Mouse (Mus musculus) intestine, embryonic 14.5 days (tissue): ENCODE measurements around the gene A030005K14Rik. TPM values are rescaled to one million over a fixed set of nuclear protein-coding genes. Genes with fewer than 3 reads are reported as not detected.

ENCODE experiments used
- ATAC-seq: fragments of 200-750 bp; cut with Nextera tagmentation; replicated peaks from 2 replicates; pipeline ENCODE4 v1.8.0; 2017; ENCODE audit warnings: low read depth, moderate number of reproducible peaks, moderate TSS enrichment, moderate library complexity; ENCODE audit not compliant: low FRiP score, low TSS enrichment
- DNase-seq: peaks from one replicate; pipeline ENCODE4 v3.0.0-alpha.2; 2018; ENCODE audit warnings: low spot score
- H3K27ac ChIP-seq: fragments of 300-500 bp; sonication (generic); 2 replicates; pipeline ENCODE4 v1.5.1; 2014; ENCODE audit warnings: low read depth, mild to moderate bottlenecking, control low read depth
- H3K27me3 ChIP-seq: fragments of 300-500 bp; sonication (generic); replicated peaks from 2 replicates; pipeline ENCODE4 v1.6.1; 2014; ENCODE audit warnings: low read length, control low read depth; ENCODE audit not compliant: control insufficient read depth, insufficient read depth
- H3K36me3 ChIP-seq: fragments of 300-500 bp; sonication (generic); 2 replicates; pipeline ENCODE4 v1.6.1; 2014; ENCODE audit warnings: low read length, control low read depth; ENCODE audit not compliant: control insufficient read depth, insufficient read depth
- H3K4me1 ChIP-seq: fragments of 300-500 bp; sonication (generic); replicated peaks from 2 replicates; pipeline ENCODE4 v1.6.1; 2014; ENCODE audit warnings: low read length, control low read depth, mixed read lengths; ENCODE audit not compliant: control insufficient read depth, insufficient read depth
- H3K4me2 ChIP-seq: fragments of 300-500 bp; sonication (generic); 2 replicates; pipeline ENCODE4 v1.6.1; 2014; ENCODE audit warnings: low read length
- H3K4me3 ChIP-seq: fragments of 300-500 bp; sonication (generic); 2 replicates; pipeline ENCODE4 v1.5.1; 2014; ENCODE audit warnings: low read depth, low read length, control low read depth, mixed read lengths
- H3K9ac ChIP-seq: fragments of 300-500 bp; sonication (generic); 2 replicates; pipeline ENCODE4 v1.6.1; 2014; ENCODE audit warnings: mild to moderate bottlenecking, low read length
- H3K9me3 ChIP-seq: fragments of 300-500 bp; sonication (generic); 2 replicates; pipeline ENCODE4 v1.6.1; 2016; ENCODE audit warnings: low read length, control low read depth; ENCODE audit not compliant: control insufficient read depth
- WGBS: fragments of 180-500 bp; shearing (Covaris S2); extraction: QIAGEN DNeasy Blood & Tissue Kit; methylation state at CpG from one replicate; pipeline ENCODE4 v1.1.7; 2014; 5-methylcytosine and 5-hydroxymethylcytosine counted together
- polyA plus RNA-seq: library from polyadenylated mRNA; unstranded; fragments of >200 nt; fragmentation: Nextera tagmentation; extraction: Ambion mirVana; gene quantifications from 2 replicates; pipeline ENCODE4 v1.2.1, GENCODE M21; 2014

The A030005K14Rik gene
- polyA plus RNA-seq, 1 experiment from 2014 or later, result not detected

GRCm38 (mm10) chr1:83077016-83077415 is 17.8 kb upstream of the A030005K14Rik start:
- no peak for DNase-seq
- WGBS, result 75% methylated on average over 6 of the region's 6 CpGs
- no peaks in the 10 kb centered on the region for H3K36me3 ChIP-seq
- no peak overlapping the region for H3K27ac ChIP-seq
- H3K4me2 ChIP-seq, result no peak overlapping the region
- no peaks in the 10 kb centered on the region for H3K27me3 ChIP-seq
- no peak overlapping the region for H3K9ac ChIP-seq
- ATAC-seq, result no peak
- H3K9me3 ChIP-seq, result no peaks in the 10 kb centered on the region
- no peaks in the 10 kb centered on the region for H3K4me1 ChIP-seq
- H3K4me3 ChIP-seq, result no peak overlapping the region

GRCm38 (mm10) chr1:83076190-83076917 is 17.2 kb upstream of the A030005K14Rik start:
- peak overlapping the region; percentile 37 for H3K4me2 ChIP-seq
- no peaks in the 10 kb centered on the region for H3K4me1 ChIP-seq
- ATAC-seq, result peak; percentile 62; the same call in 1 of the 2 replicates
- H3K9me3 ChIP-seq, result no peaks in the 10 kb centered on the region
- H3K4me3 ChIP-seq, result peak overlapping the region; percentile 12; the same call in 1 of the 2 replicates
- H3K36me3 ChIP-seq, result no peaks in the 10 kb centered on the region
- peak; percentile 70 for DNase-seq
- 48% methylated on average over 11 of the region's 11 CpGs for WGBS
- no peak overlapping the region for H3K9ac ChIP-seq
- H3K27me3 ChIP-seq, result no peaks in the 10 kb centered on the region
- H3K27ac ChIP-seq, result no peak overlapping the region

GRCm38 (mm10) chr1:83075526-83076189 is 16.5 kb upstream of the A030005K14Rik start:
- Histone ChIP-seq H3K9me3 (no peaks in the 10 kb centered on the region), H3K9ac (no peak overlapping the region), H3K4me2 (peak overlapping the region; percentile 37), H3K4me3 (peak overlapping the region; percentile 12; the same call in 1 of the 2 replicates), H3K27me3 (no peaks in the 10 kb centered on the region), H3K27ac (no peak overlapping the region), H3K4me1 (no peaks in the 10 kb centered on the region), H3K36me3 (no peaks in the 10 kb centered on the region)
- DNase-seq (peak; percentile 47), ATAC-seq (0 out of 2 replicates have a peak, but pooled peaks have one; percentile 11)
- WGBS, result 37% methylated on average over 15 of the region's 15 CpGs

GRCm38 (mm10) chr1:83067205-83067604 is 8.0 kb upstream of the A030005K14Rik start:
- H3K9ac ChIP-seq, result no peak overlapping the region
- no peaks in the 10 kb centered on the region for H3K9me3 ChIP-seq
- no peak overlapping the region for H3K4me3 ChIP-seq
- H3K4me2 ChIP-seq, result no peak overlapping the region
- no peaks in the 10 kb centered on the region for H3K4me1 ChIP-seq
- DNase-seq (no peak), ATAC-seq (no peak)
- no peaks in the 10 kb centered on the region for H3K36me3 ChIP-seq
- no peak overlapping the region for H3K27ac ChIP-seq
- WGBS, result 90% methylated on average over 10 of the region's 10 CpGs
- no peaks in the 10 kb centered on the region for H3K27me3 ChIP-seq

- WGBS, result 91% methylated on average over 4 of the region's 4 CpGs
Measured at GRCm38 (mm10) chr1:83066577-83066976, 7.4 kb upstream of the A030005K14Rik start.

GRCm38 (mm10) chr1:83064851-83065250 is 5.7 kb upstream of the A030005K14Rik start:
- Histone ChIP-seq H3K4me3 (no peak overlapping the region), H3K4me2 (no peak overlapping the region), H3K9me3 (no peaks in the 10 kb centered on the region), H3K9ac (no peak overlapping the region), H3K27me3 (no peaks in the 10 kb centered on the region), H3K4me1 (no peaks in the 10 kb centered on the region), H3K27ac (no peak overlapping the region), H3K36me3 (no peaks in the 10 kb centered on the region)
- DNase-seq, result peak; percentile 61
- 38% methylated on average over 3 of the region's 3 CpGs for WGBS
- no peak for ATAC-seq

More at GRCm38 (mm10) chr1:83066577-83066976, 7.4 kb upstream of the A030005K14Rik start:
- H3K27me3 ChIP-seq, result no peaks in the 10 kb centered on the region
- H3K4me1 ChIP-seq, result no peaks in the 10 kb centered on the region
- no peaks in the 10 kb centered on the region for H3K36me3 ChIP-seq
- no peak overlapping the region for H3K4me2 ChIP-seq
- no peak overlapping the region for H3K9ac ChIP-seq
- H3K9me3 ChIP-seq, result no peaks in the 10 kb centered on the region
- no peak for DNase-seq
- no peak overlapping the region for H3K4me3 ChIP-seq
- ATAC-seq, result no peak
- H3K27ac ChIP-seq, result no peak overlapping the region

GRCm38 (mm10) chr1:83060643-83061042 is 1.5 kb upstream of the A030005K14Rik start, which contains the start of gene Krtap28-13:
Gene Krtap28-13 (plus strand): TSS chr1:83060930.
- Histone ChIP-seq H3K27ac (no peak within 1 kb of the TSS), H3K4me2 (no peak within 1 kb of the TSS), H3K4me1 (no peaks in the 10 kb centered on the region), H3K9ac (no peak within 1 kb of the TSS), H3K27me3 (no peaks in the 10 kb centered on the region), H3K9me3 (no peaks in the 10 kb centered on the region), H3K36me3 (no peaks in the 10 kb centered on the region), H3K4me3 (no peak within 1 kb of the TSS)
- ATAC-seq (no peak), DNase-seq (no peak)
- 65% methylated on average over 1 of the region's 4 CpGs for WGBS

- Histone ChIP-seq H3K9ac (no peak overlapping the region), H3K9me3 (no peaks in the 10 kb centered on the region), H3K4me2 (no peak overlapping the region), H3K4me1 (no peaks in the 10 kb centered on the region), H3K27me3 (no peaks in the 10 kb centered on the region), H3K4me3 (no peak overlapping the region), H3K36me3 (no peaks in the 10 kb centered on the region), H3K27ac (no peak overlapping the region)
- 61% methylated on average over 1 of the region's 1 CpGs for WGBS
- DNase-seq (no peak), ATAC-seq (no peak)
Measured at GRCm38 (mm10) chr1:83058481-83058880, 697 bp downstream of the A030005K14Rik start.
